Mouse (Mus musculus) heart, embryonic 14.5 days (tissue): ENCODE data around the gene Ppm1e. TPM values are rescaled to one million over a fixed set of nuclear protein-coding genes. Genes with fewer than 3 reads are reported as not detected.

ENCODE experiments used
- ATAC-seq: fragments of 200-750 bp; cut with Nextera tagmentation; 2 replicates; pipeline ENCODE4 v1.8.0; 2017; ENCODE audit warnings: low read depth, moderate TSS enrichment; ENCODE audit not compliant: insufficient number of reproducible peaks, insufficient read depth, low FRiP score
- H3K27ac ChIP-seq, 2 experiments: fragments of 200-500 bp in 1 of 2; fragments of 300-500 bp in 1 of 2; sonication (generic) in 1 of 2; replicated peaks in 1 of 2; 2 replicates each; pipeline ENCODE4 v1.5.1; 2012 to 2014; ENCODE audit warnings: low read depth in 2 of 2, low read length in 2 of 2, control low read depth in 1 of 2, mild to moderate bottlenecking in 1 of 2, mixed read lengths in 1 of 2; ENCODE audit not compliant: control insufficient read depth in 1 of 2, insufficient read depth in 1 of 2
- H3K27me3 ChIP-seq: fragments of 300-500 bp; sonication (generic); 2 replicates; pipeline ENCODE4 v1.6.1; 2014; ENCODE audit warnings: mild to moderate bottlenecking, low read length, control low read depth; ENCODE audit not compliant: control insufficient read depth, insufficient read depth
- H3K36me3 ChIP-seq: fragments of 300-500 bp; sonication (generic); 2 replicates; pipeline ENCODE4 v1.6.1; 2014; ENCODE audit warnings: mild to moderate bottlenecking, control low read depth, low read length, mixed read lengths; ENCODE audit not compliant: control insufficient read depth, insufficient read depth
- H3K4me1 ChIP-seq, 2 experiments: fragments of 200-500 bp in 1 of 2; fragments of 300-500 bp in 1 of 2; sonication (generic) in 1 of 2; 2 replicates each; pipeline ENCODE4 v1.6.1; 2012 to 2014; ENCODE audit warnings: low read length in 2 of 2, control low read depth in 1 of 2, mixed read lengths in 1 of 2; ENCODE audit not compliant: control insufficient read depth in 2 of 2, insufficient read depth in 2 of 2
- H3K4me2 ChIP-seq: fragments of 300-500 bp; sonication (generic); 2 replicates; pipeline ENCODE4 v1.6.1; 2014; ENCODE audit warnings: mild to moderate bottlenecking, low read length
- H3K4me3 ChIP-seq, 2 experiments: fragments of 200-500 bp in 1 of 2; fragments of 300-500 bp in 1 of 2; sonication (generic) in 1 of 2; 2 replicates each; pipeline ENCODE4 v1.5.1; 2012 to 2014; ENCODE audit warnings: low read length in 2 of 2, mild to moderate bottlenecking in 2 of 2, control low read depth in 1 of 2, low read depth in 1 of 2, moderate library complexity in 1 of 2; ENCODE audit not compliant: control insufficient read depth in 1 of 2, insufficient read depth in 1 of 2
- H3K9ac ChIP-seq: fragments of 300-500 bp; sonication (generic); 2 replicates; pipeline ENCODE4 v1.6.1; 2014; ENCODE audit warnings: mild to moderate bottlenecking, low read length
- H3K9me3 ChIP-seq: fragments of 300-500 bp; sonication (generic); 2 replicates; pipeline ENCODE4 v1.6.1; 2016; ENCODE audit warnings: low read length, control low read depth; ENCODE audit not compliant: control insufficient read depth
- WGBS: fragments of 180-500 bp; shearing (Covaris S2); extraction: QIAGEN DNeasy Blood & Tissue Kit; methylation state at CpG from one replicate; pipeline ENCODE4 v1.1.7; 2014; 5-methylcytosine and 5-hydroxymethylcytosine counted together
- polyA plus RNA-seq: library from polyadenylated mRNA; unstranded; fragments of >200 nt; fragmentation: Nextera tagmentation; extraction: Ambion mirVana; gene quantifications from 2 replicates; pipeline ENCODE4 v1.2.1, GENCODE M21; 2014

Ppm1e gene
- polyA plus RNA-seq, 1 experiment from 2014 or later: 7.8 TPM

GRCm38 (mm10) chr11:87212313-87212712 is 146.5 kb downstream of the Ppm1e start:
- H3K4me2 ChIP-seq: no peak overlapping the region
- no peak overlapping the region for H3K4me3 ChIP-seq
- H3K36me3 ChIP-seq: peaks cover 33% of the 10 kb centered on the region
- H3K27me3 ChIP-seq: no peaks in the 10 kb centered on the region
- no peaks in the 10 kb centered on the region for H3K9me3 ChIP-seq
- H3K27ac ChIP-seq: no peak overlapping the region
- WGBS: 62% methylated on average over 5 of the region's 5 CpGs
- no peak overlapping the region for H3K9ac ChIP-seq
- no peaks in the 10 kb centered on the region for H3K4me1 ChIP-seq
- ATAC-seq: no peak

Other genes with a start within 250 kb of the Ppm1e start
- gene Ska2, start 249.8 kb downstream of the Ppm1e start, polyA plus RNA-seq: 61.1 and 65.3 TPM in 2 replicates
- 18.5 and 21.3 TPM in 2 replicates for gene Trim37, start 231.9 kb downstream of the Ppm1e start, polyA plus RNA-seq
- gene Rad51c, start 45.9 kb upstream of the Ppm1e start, polyA plus RNA-seq: 10.0 and 11.7 TPM in 2 replicates
- gene Tex14, start 46.0 kb upstream of the Ppm1e start, polyA plus RNA-seq: 0.28 and 0.38 TPM in 2 replicates
- not detected in 2 replicates for gene Gm11492, start 207.6 kb upstream of the Ppm1e start, polyA plus RNA-seq
- 23.5 and 25.8 TPM in 2 replicates for gene Sept4, start 209.9 kb upstream of the Ppm1e start, polyA plus RNA-seq
- gene Mtmr4, start 233.1 kb upstream of the Ppm1e start, polyA plus RNA-seq: 14.3 and 17.7 TPM in 2 replicates